Mouse (Mus musculus) stomach, postnatal 0 days (tissue): Measurements from ENCODE around the gene Cpped1.

Experiments
- CTCF ChIP-seq: IDR thresholded peaks from 2 replicates; pipeline ENCODE4 v1.5.1; 2016; ENCODE audit warnings: antibody characterized with exemption, low read depth, mild to moderate bottlenecking, moderate library complexity
- EP300 ChIP-seq: optimal IDR thresholded peaks from 2 replicates; pipeline ENCODE3; 2016; ENCODE audit warnings: antibody characterized with exemption

GRCm38 (mm10) chr16:11833474-11833873 is 75.8 kb downstream of the Cpped1 start:
- TF ChIP-seq CTCF, result no peak
- TF ChIP-seq EP300, result no peak
